Mouse (Mus musculus) kidney, adult 2 months (tissue): Measurements from ENCODE around the gene Trove2.

Source experiments
- CTCF ChIP-seq: fragments of 200-500 bp; conservative IDR thresholded peaks from 2 replicates; pipeline ENCODE4 v1.5.1; 2011; ENCODE audit warnings: low read depth, mild to moderate bottlenecking, control low read depth, low read length, moderate library complexity, mixed read lengths; ENCODE audit not compliant: insufficient read depth, insufficient read length
- POLR2A ChIP-seq: fragments of 200-500 bp; IDR thresholded peaks from one replicate; pipeline ENCODE4 v1.6.1; 2011; ENCODE audit warnings: low read depth, low read length, control low read depth

DNA sequence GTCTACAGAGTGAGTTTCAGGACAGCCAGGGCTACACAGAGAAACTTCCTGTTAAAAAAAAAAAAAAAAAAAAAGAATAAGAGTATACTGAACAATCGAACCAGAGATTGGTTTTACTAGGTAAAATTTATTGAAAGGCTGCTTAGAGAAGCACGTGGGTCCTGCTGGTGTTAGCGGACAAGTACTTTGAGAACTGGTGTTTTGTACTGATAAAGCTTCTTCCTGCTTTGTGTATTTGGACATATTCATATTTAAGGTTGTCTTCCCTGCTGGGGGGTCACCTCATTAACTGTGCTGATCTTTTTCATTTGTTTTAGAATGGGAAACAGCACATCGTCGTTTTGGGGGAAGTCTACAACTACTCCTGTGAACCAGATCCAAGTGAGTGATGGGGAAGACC is 35.5 kb downstream of the Trove2 start:
- TF ChIP-seq POLR2A: no peak
- TF ChIP-seq CTCF: no peak
